Mouse (Mus musculus): ENCODE data around the gene Ccdc83. TPM values are rescaled to one million over a fixed set of nuclear protein-coding genes. Genes with fewer than 3 reads are reported as not detected.

Gene Ccdc83
- not detected in 2 replicates for polyA plus RNA-seq (2015; fragmentation: Nextera tagmentation; extraction: Ambion mirVana)

- Histone ChIP-seq H3K9me3 (no peaks in the 10 kb centered on the region), H3K9ac (peak within 1 kb of the TSS; percentile 43; the same call in 1 of the 2 replicates)
- peak; percentile 74 for ATAC-seq (ENCODE audit: low FRiP score)
Observed at GRCm38 (mm10) chr7:90265289-90265970, at the start of gene Ccdc83. Gene Ccdc83 (minus strand): TSS chr7:90265777.

GRCm38 (mm10) chr7:90313421-90313820 lies 47.8 kb upstream of the Ccdc83 start:
- ATAC-seq (ENCODE audit: low FRiP score) = no peak
- no peaks in the 10 kb centered on the region for H3K4me1 ChIP-seq (replicated peaks)
- H3K27ac ChIP-seq = no peak overlapping the region
- WGBS = 79% methylated on average over 3 of the region's 3 CpGs
- H3K4me3 ChIP-seq = no peak overlapping the region
- H3K9me3 ChIP-seq = no peaks in the 10 kb centered on the region
- H3K36me3 ChIP-seq = no peaks in the 10 kb centered on the region
- no peak overlapping the region for H3K4me2 ChIP-seq
- no peaks in the 10 kb centered on the region for H3K27me3 ChIP-seq
- no peak overlapping the region for H3K9ac ChIP-seq

More at GRCm38 (mm10) chr7:90265289-90265970, at the start of gene Ccdc83:
- Histone ChIP-seq H3K4me2 (peak within 1 kb of the TSS; percentile 53), H3K27ac (no peak within 1 kb of the TSS), H3K4me3 (peak within 1 kb of the TSS; percentile 22), H3K4me1 (replicated peaks) (peaks cover 16% of the 10 kb centered on the region), H3K27me3 (no peaks in the 10 kb centered on the region), H3K36me3 (no peaks in the 10 kb centered on the region)
- WGBS = 5% methylated on average over 28 of the region's 28 CpGs

DNA sequence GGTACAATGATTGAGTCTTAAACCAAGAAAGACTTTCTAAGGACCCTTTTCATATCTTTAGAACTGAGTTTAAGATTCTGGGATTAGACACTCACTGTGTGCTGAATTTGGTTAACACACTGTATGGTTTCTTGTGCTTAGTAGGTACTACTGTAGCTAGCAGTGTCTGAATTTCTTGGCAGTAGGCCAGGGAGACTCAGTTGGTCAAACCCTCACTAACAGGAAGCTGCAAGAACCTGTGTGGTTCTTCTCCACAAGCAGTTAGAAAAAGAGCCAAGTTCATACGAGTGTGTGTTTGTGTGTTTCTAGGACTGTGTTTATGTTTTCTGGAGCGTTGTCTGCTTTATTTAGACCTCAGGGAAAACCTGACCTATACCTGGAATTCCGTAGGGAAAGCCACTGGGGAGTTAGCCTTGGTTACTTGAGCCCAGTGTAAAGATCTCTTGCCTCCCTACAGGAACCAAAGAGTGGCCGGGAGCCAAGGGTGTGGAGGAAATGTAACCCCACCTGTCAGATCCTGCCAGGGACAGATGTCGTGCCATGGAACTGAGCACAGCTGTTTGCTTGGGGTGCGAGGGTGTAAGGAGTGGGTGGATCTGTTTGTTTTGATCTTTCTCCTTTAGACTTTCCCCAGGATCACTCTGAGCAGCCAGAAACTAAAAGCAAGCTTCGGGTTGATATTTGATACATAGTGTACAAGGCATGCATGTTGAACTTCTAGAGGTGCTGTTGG lies 46.7 kb upstream of the Ccdc83 start:
- H3K9me3 ChIP-seq = no peaks in the 10 kb centered on the region
- ATAC-seq (ENCODE audit: low FRiP score) = no peak
- H3K36me3 ChIP-seq = no peaks in the 10 kb centered on the region
- H3K27ac ChIP-seq = no peak overlapping the region
- WGBS = 83% methylated on average over 7 of the region's 7 CpGs
- H3K9ac ChIP-seq = no peak overlapping the region
- H3K4me3 ChIP-seq = no peak overlapping the region
- H3K27me3 ChIP-seq = no peaks in the 10 kb centered on the region
- no peak overlapping the region for H3K4me2 ChIP-seq
- H3K4me1 ChIP-seq (replicated peaks) = no peaks in the 10 kb centered on the region

- H3K27ac ChIP-seq = no peak overlapping the region
- peaks cover 26% of the 10 kb centered on the region for H3K27me3 ChIP-seq
- H3K4me1 ChIP-seq (replicated peaks) = peaks cover 2% of the 10 kb centered on the region; the same call in 1 of the 2 replicates
- no peaks in the 10 kb centered on the region for H3K36me3 ChIP-seq
- 74% methylated on average over 6 of the region's 6 CpGs for WGBS
- H3K4me3 ChIP-seq = no peak overlapping the region
- H3K9me3 ChIP-seq = no peaks in the 10 kb centered on the region
- no peak overlapping the region for H3K4me2 ChIP-seq
- no peak for ATAC-seq (ENCODE audit: low FRiP score)
- H3K9ac ChIP-seq = no peak overlapping the region
Observed at GRCm38 (mm10) chr7:90308003-90308402, 42.4 kb upstream of the Ccdc83 start.

DNA sequence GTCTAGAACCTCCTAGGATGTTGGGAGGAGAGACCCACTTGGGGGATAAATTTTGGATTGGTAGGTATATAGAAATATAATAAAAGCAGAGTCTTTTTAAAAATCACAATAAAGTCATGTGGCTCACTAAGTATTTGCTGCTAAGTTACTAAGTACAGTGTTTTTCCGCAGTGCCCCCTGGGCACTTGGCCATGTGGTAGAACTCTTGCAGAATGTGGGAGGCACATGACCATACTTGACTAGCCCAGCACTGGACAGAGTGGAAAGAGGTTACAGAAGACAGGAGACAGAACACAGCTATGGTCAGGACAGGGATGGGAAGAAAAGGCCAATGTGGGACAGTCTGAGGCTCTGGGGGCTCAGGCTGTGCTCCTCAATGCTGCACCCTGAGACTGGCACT lies 41.4 kb upstream of the Ccdc83 start:
- Histone ChIP-seq H3K9ac (no peak overlapping the region), H3K4me1 (replicated peaks) (peaks cover 8% of the 10 kb centered on the region), H3K4me2 (no peak overlapping the region), H3K27ac (no peak overlapping the region), H3K9me3 (no peaks in the 10 kb centered on the region), H3K4me3 (no peak overlapping the region), H3K27me3 (peaks cover 36% of the 10 kb centered on the region), H3K36me3 (no peaks in the 10 kb centered on the region)
- 96% methylated on average over 1 of the region's 1 CpGs for WGBS
- ATAC-seq (ENCODE audit: low FRiP score) = no peak

DNA sequence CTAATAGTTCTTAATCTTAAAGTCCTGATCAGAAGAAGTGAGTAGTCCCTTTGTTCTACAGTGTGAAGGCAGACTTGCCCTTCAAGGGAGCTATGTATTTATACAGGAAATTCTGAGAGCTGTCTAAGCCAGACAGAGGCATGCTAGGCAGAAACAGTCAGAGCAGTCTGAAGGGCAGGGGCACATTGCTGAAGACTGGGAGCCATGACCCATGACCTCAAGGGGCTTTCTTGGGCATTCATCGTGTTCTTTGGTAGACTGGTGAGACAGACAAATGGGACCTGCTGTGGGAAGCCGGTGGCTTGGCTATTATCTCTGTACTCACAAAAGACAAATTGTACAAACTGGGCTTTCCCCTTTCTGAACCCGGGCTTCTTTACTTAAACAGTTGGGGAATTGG lies 40.5 kb upstream of the Ccdc83 start:
- peaks cover 8% of the 10 kb centered on the region for H3K4me1 ChIP-seq (replicated peaks)
- no peak overlapping the region for H3K4me2 ChIP-seq
- H3K36me3 ChIP-seq = no peaks in the 10 kb centered on the region
- ATAC-seq (ENCODE audit: low FRiP score) = no peak
- no peak overlapping the region for H3K4me3 ChIP-seq
- H3K27me3 ChIP-seq = peaks cover 39% of the 10 kb centered on the region
- no peak overlapping the region for H3K27ac ChIP-seq
- no peak overlapping the region for H3K9ac ChIP-seq
- H3K9me3 ChIP-seq = no peaks in the 10 kb centered on the region
- WGBS = 3% methylated on average over 3 of the region's 3 CpGs

- ATAC-seq (ENCODE audit: low FRiP score) = peak; percentile 71; the same call in 1 of the 2 replicates
- Histone ChIP-seq H3K9ac (peak overlapping the region; percentile 76), H3K27me3 (peaks cover 62% of the 10 kb centered on the region)
Observed at GRCm38 (mm10) chr7:90302647-90303552, 37.3 kb upstream of the Ccdc83 start.

GRCm38 (mm10) chr7:90301942-90302646 lies 36.5 kb upstream of the Ccdc83 start, which contains the start of gene Sytl2:
Gene Sytl2 (plus strand): TSS chr7:90302252.
- Histone ChIP-seq H3K9me3 (no peaks in the 10 kb centered on the region), H3K4me3 (peak within 1 kb of the TSS; percentile 66), H3K27ac (no peak within 1 kb of the TSS), H3K9ac (peak within 1 kb of the TSS; percentile 76), H3K36me3 (no peaks in the 10 kb centered on the region), H3K27me3 (peaks cover 62% of the 10 kb centered on the region), H3K4me1 (replicated peaks) (peaks cover 8% of the 10 kb centered on the region), H3K4me2 (peak within 1 kb of the TSS; percentile 97)
- ATAC-seq (ENCODE audit: low FRiP score) = peak; percentile 75
- 1% methylated on average over 43 of the region's 43 CpGs for WGBS

More at GRCm38 (mm10) chr7:90302647-90303552, 37.3 kb upstream of the Ccdc83 start:
- peak overlapping the region; percentile 66 for H3K4me3 ChIP-seq
- H3K36me3 ChIP-seq = no peaks in the 10 kb centered on the region
- no peaks in the 10 kb centered on the region for H3K9me3 ChIP-seq
- 4% methylated on average over 27 of the region's 27 CpGs for WGBS
- H3K4me1 ChIP-seq (replicated peaks) = peaks cover 8% of the 10 kb centered on the region
- H3K4me2 ChIP-seq = peak overlapping the region; percentile 97
- no peak overlapping the region for H3K27ac ChIP-seq

- Histone ChIP-seq H3K27me3 (no peaks in the 10 kb centered on the region), H3K27ac (no peak overlapping the region), H3K4me1 (replicated peaks) (no peaks in the 10 kb centered on the region), H3K4me3 (no peak overlapping the region), H3K4me2 (no peak overlapping the region), H3K36me3 (no peaks in the 10 kb centered on the region), H3K9ac (no peak overlapping the region), H3K9me3 (no peaks in the 10 kb centered on the region)
- no peak for ATAC-seq (ENCODE audit: low FRiP score)
- 89% methylated on average over 6 of the region's 6 CpGs for WGBS
Observed at GRCm38 (mm10) chr7:90291885-90292284, 26.3 kb upstream of the Ccdc83 start.

DNA sequence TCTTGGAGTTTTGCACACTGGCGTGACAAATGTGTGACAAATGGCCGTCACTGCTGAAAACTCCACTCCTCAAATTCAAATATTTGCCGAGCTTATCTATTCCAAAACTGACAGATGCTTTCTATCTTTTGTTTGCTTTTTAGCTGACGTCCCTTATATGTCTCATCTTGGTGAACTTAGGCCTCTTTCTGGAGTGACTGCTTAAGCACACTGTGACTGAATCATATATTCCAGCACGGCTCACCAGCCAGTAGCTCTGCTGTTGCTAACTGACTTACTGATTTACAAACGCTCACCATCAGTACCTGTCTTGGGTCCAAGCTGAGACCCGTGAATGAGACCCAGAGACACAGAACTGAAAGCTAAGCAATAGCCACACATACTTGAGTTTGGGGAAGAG lies 19.2 kb upstream of the Ccdc83 start:
- Histone ChIP-seq H3K4me2 (no peak overlapping the region), H3K9ac (no peak overlapping the region), H3K9me3 (no peaks in the 10 kb centered on the region), H3K36me3 (no peaks in the 10 kb centered on the region), H3K4me3 (no peak overlapping the region), H3K4me1 (replicated peaks) (no peaks in the 10 kb centered on the region), H3K27me3 (no peaks in the 10 kb centered on the region), H3K27ac (no peak overlapping the region)
- ATAC-seq (ENCODE audit: low FRiP score) = no peak
- 70% methylated on average over 7 of the region's 7 CpGs for WGBS

GRCm38 (mm10) chr7:90282786-90283185 lies 17.2 kb upstream of the Ccdc83 start:
- 96% methylated on average over 1 of the region's 1 CpGs for WGBS
- no peaks in the 10 kb centered on the region for H3K36me3 ChIP-seq
- no peak overlapping the region for H3K27ac ChIP-seq

More at GRCm38 (mm10) chr7:90282786-90283185, 17.2 kb upstream of the Ccdc83 start:
- no peaks in the 10 kb centered on the region for H3K4me1 ChIP-seq (replicated peaks)
- no peaks in the 10 kb centered on the region for H3K27me3 ChIP-seq
- H3K4me3 ChIP-seq = no peak overlapping the region
- no peaks in the 10 kb centered on the region for H3K9me3 ChIP-seq
- H3K9ac ChIP-seq = no peak overlapping the region
- no peak overlapping the region for H3K4me2 ChIP-seq
- ATAC-seq (ENCODE audit: low FRiP score) = no peak

All from hindbrain, embryonic 13.5 days (tissue).